Comparison of ENCODE assay signal across 8 mouse cellular contexts in the genomic region with DNA sequence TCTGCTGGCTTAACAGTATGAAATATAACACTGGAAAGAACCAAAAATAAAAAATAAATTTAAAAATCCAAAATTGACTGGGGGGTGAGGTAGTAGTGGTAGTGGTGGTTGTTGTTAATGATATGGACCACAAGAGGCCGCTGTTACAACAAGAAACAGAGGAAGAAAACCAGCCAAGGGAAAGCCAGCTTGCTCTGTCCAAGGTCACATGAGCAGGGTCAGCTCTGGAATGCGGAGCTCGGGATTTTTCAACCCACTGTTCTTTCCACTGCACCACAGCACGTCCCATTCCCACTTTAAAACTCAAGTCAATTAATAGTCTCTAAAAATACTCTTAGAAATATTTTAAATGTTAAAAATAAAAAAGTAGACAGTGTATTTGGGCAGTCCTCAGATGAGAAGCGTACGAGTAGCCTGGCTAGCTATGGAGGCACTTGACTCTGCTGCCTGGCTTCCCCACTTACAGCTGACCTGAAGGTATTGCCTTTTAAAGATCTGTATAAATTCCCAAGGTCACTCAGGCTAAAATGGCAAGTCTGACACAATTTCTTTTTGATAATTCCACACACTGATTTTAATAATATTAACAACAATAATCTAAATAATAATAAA. TPM values are rescaled to one million over a fixed set of nuclear protein-coding genes. Genes with fewer than 3 reads are reported as not detected.
DNase-seq lines count a peak whose midpoint lies in the region; ATAC-seq and TF ChIP-seq lines count a peak whose summit lies in the region.

No protein-coding gene starts in this region.

- H3K9me3 ChIP-seq in hindbrain, postnatal 0 days (ENCODE audit: low read length) = no peaks in the 10 kb centered on the region

- ATAC-seq in hindbrain, postnatal 0 days = peak; percentile 83
- ATAC-seq in megakaryocyte, adult 5-6 weeks (ENCODE audit: poor library complexity, severe bottlenecking) = peak; percentile 79
- no peak; the same call in 1 of the 2 replicates for ATAC-seq in monocyte, adult 5-6 weeks (replicated peaks; ENCODE audit: insufficient number of reproducible peaks, low FRiP score, low TSS enrichment, poor library complexity, severe bottlenecking)

- H3K9ac ChIP-seq in hindbrain, postnatal 0 days (replicated peaks; ENCODE audit: low read length) = no peak overlapping the region

- no peaks in the 10 kb centered on the region for H3K4me1 ChIP-seq in hindbrain, postnatal 0 days (ENCODE audit: insufficient read depth, low read length)

- no peaks in the 10 kb centered on the region for H3K27me3 ChIP-seq in hindbrain, postnatal 0 days (ENCODE audit: insufficient read depth, low read length)

- DNase-seq in Muller cell, postnatal 12 days (ENCODE audit: inconsistent ontology term) = peak; percentile 82
- peak; percentile 80 to 81 for DNase-seq in cerebellum, adult 18-20 months
- peak; percentile 83 for DNase-seq in forelimb bud, embryonic 11.5 days (ENCODE audit: low read depth, low spot score)
- DNase-seq in hindbrain, postnatal 0 days (ENCODE audit: low spot score) = peak; percentile 82
- DNase-seq in layer of hippocampus, postnatal 36 days = peak; percentile 33 to 60
- peak; percentile 73 for DNase-seq in right cerebral cortex, adult 18-20 months

- no peak overlapping the region for H3K4me3 ChIP-seq in hindbrain, postnatal 0 days (ENCODE audit: low read length)

- H3K36me3 ChIP-seq in hindbrain, postnatal 0 days (ENCODE audit: insufficient read depth, low read length) = no peaks in the 10 kb centered on the region

- H3K4me2 ChIP-seq in hindbrain, postnatal 0 days (ENCODE audit: low read depth, low read length) = 0 out of 2 replicates have a peak overlapping the region, but pooled peaks have one; percentile 3

- H3K27ac ChIP-seq in hindbrain, postnatal 0 days = no peak overlapping the region

- WGBS in hindbrain, postnatal 0 days = 23% methylated on average over 6 of the region's 6 CpGs

- TF ChIP-seq CTCF in hindbrain, postnatal 0 days (IDR thresholded peaks at IDR 0.05; ENCODE audit: low read depth) = peak; percentile 73

RNA-seq across cellular contexts. Expression of gene Armc2, which starts 37.4 kb away (rescaled TPM):
- total RNA-seq in hindbrain, postnatal 0 days (2014; rRNA removed) = 4.6 and 9.1 TPM in 2 replicates
- polyA plus RNA-seq in hindbrain, postnatal 0 days (2015; fragmentation: Nextera tagmentation; extraction: Ambion mirVana) = 9.7 and 11.7 TPM in 2 replicates
- 1 to 10 TPM; 9.4 to 9.5 TPM for total RNA-seq in layer of hippocampus, postnatal 36 days (2021)
- 1.2 TPM in 1 of 2 replicates, not detected in the other for total RNA-seq in megakaryocyte, adult 5-6 weeks (2015)
- not detected in 2 replicates for total RNA-seq in megakaryocyte, adult 5-6 weeks (2017)
- 1.3 to 4.9 TPM in 2 of 3 replicates, not detected in the other for total RNA-seq in monocyte, adult 5-6 weeks (2017)
